Mouse (Mus musculus): ENCODE results near the gene Zbtb20.

DNA sequence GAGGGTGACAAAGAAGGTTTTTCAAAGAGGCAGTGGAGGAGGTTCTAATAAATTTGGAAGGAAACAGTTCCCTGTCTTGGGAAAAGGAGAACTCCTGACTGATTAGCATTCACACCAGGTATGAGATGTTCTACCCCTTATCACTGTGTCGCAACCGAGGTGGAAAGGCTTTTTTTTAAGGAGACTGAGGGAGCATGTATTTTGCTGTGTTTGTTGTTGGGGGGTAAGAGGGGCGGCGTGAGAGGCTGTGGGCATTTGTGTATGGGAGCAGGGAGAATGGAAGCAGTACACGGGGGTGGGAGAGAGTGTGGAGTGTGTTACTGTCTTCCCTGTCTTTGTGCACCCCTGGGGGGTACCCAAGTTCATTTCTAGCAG lies 627.9 kb downstream of the Zbtb20 start:
- TF ChIP-seq GATA1 (IDR thresholded peaks at IDR 0.05; ENCODE audit: low read length) (no peak), TAL1 (IDR thresholded peaks at IDR 0.05; ENCODE audit: low read length) (no peak)

All from erythroblast, embryonic 14.5 days (primary cell).